Mouse (Mus musculus) liver, embryonic 14.5 days (tissue): ENCODE measurements around the gene Arhgef1. TPM values are rescaled to one million over a fixed set of nuclear protein-coding genes. Genes with fewer than 3 reads are reported as not detected.

ENCODE experiments used
- ATAC-seq: fragments of 200-750 bp; cut with Nextera tagmentation; 2 replicates; pipeline ENCODE4 v1.8.0; 2017; ENCODE audit warnings: moderate number of reproducible peaks, mild to moderate bottlenecking, moderate library complexity; ENCODE audit not compliant: insufficient read depth
- DNase-seq, 3 experiments: peaks; one replicate each; pipeline ENCODE4 v3.0.0-alpha.2; 2012 to 2013; ENCODE audit warnings: low read depth in 3 of 3, low spot score in 3 of 3
- H3K27ac ChIP-seq: fragments of 300-500 bp; sonication (generic); 2 replicates; pipeline ENCODE4 v1.5.1; 2014; ENCODE audit warnings: moderate library complexity, mild to moderate bottlenecking, control low read depth, inconsistent platforms
- H3K27me3 ChIP-seq: fragments of 300-500 bp; sonication (generic); 2 replicates; pipeline ENCODE4 v1.6.1; 2014; ENCODE audit warnings: mild to moderate bottlenecking, low read length, moderate library complexity; ENCODE audit not compliant: control insufficient read depth, insufficient read depth
- H3K36me3 ChIP-seq: fragments of 300-500 bp; sonication (generic); replicated peaks from 2 replicates; pipeline ENCODE4 v1.6.1; 2014; ENCODE audit warnings: low read depth; ENCODE audit not compliant: control insufficient read depth, insufficient read depth
- H3K4me1 ChIP-seq, 2 experiments: fragments of 200-500 bp in 1 of 2; fragments of 300-500 bp in 1 of 2; sonication (generic) in 1 of 2; replicated peaks; 2 replicates each; pipeline ENCODE4 v1.6.1; 2012 to 2014; ENCODE audit warnings: antibody characterized with exemption in 1 of 2, inconsistent platforms in 1 of 2, low read length in 1 of 2; ENCODE audit not compliant: control insufficient read depth in 2 of 2, insufficient read depth in 2 of 2
- H3K4me2 ChIP-seq: fragments of 300-500 bp; sonication (generic); 2 replicates; pipeline ENCODE4 v1.6.1; 2014; ENCODE audit warnings: low read depth, mild to moderate bottlenecking, control low read depth, moderate library complexity
- H3K4me3 ChIP-seq, 2 experiments: fragments of 200-500 bp in 1 of 2; fragments of 300-500 bp in 1 of 2; sonication (generic) in 1 of 2; 2 replicates each; pipeline ENCODE4 v1.5.1; 2012 to 2014; ENCODE audit warnings: low read depth in 2 of 2, low read length in 2 of 2, mild to moderate bottlenecking in 2 of 2, control low read depth in 1 of 2, inconsistent platforms in 1 of 2, moderate library complexity in 1 of 2; ENCODE audit not compliant: insufficient read depth in 1 of 2
- H3K9ac ChIP-seq: fragments of 300-500 bp; sonication (generic); replicated peaks from 2 replicates; pipeline ENCODE4 v1.6.1; 2014; ENCODE audit warnings: mild to moderate bottlenecking, control low read depth, moderate library complexity
- H3K9me3 ChIP-seq: fragments of 300-500 bp; sonication (generic); 2 replicates; pipeline ENCODE4 v1.6.1; 2016; ENCODE audit warnings: low read length, mixed read lengths; ENCODE audit not compliant: control insufficient read depth
- CTCF ChIP-seq: IDR thresholded peaks from 2 replicates; pipeline ENCODE4 v1.5.1; 2016; ENCODE audit warnings: antibody characterized with exemption, low read depth, control low read depth
- EP300 ChIP-seq: IDR thresholded peaks from 2 replicates; pipeline ENCODE4 v1.6.1; 2016; ENCODE audit warnings: antibody characterized with exemption, low read depth
- WGBS: fragments of 180-500 bp; shearing (Covaris S2); extraction: QIAGEN DNeasy Blood & Tissue Kit; methylation state at CpG from one replicate; pipeline ENCODE4 v1.1.7; 2014; ENCODE audit not compliant: insufficient replicate concordance; 5-methylcytosine and 5-hydroxymethylcytosine counted together
- polyA plus RNA-seq, 2 experiments: library from polyadenylated mRNA; depleted of rRNA in 1 of 2; stranded (reverse) in 1 of 2; unstranded in 1 of 2; fragments of >200 nt; fragmentation: Nextera tagmentation in 1 of 2; extraction: Ambion mirVana in 1 of 2; gene quantifications; 2 replicates each; pipeline versions ENCODE4 v1.2.1 to v1.2.3; 2012 to 2014

Gene Arhgef1
- polyA plus RNA-seq, 2 experiments, result 28.7 to 44.2 TPM

DNA sequence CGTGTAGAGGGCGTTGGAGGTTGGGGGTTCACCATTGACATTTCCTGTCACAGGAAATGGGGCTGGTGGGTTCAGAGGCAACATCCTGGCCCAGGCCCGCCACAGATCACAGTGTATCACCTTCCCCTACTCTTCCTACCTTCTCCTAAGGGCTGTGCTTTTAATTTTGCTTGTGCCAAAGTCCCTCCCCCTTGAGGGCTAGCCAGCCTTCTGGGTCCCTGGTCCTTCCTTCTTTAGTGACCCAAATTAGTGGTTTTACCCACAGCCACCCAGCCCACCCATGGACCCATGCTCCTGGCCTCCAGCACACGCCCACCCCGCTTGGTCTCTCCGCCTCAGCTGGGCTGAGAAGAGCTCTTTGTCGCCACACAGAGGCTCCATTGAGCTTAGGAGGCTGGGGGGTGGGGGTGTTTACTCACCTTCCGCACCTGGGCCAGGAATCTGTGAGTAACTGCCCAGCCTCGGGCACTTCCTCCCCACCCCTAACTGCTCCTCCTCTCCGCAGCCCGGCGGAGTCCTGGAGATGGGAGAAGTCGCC is 4.6 kb downstream of the Arhgef1 start:
- WGBS, result 33% methylated on average over 13 of the region's 13 CpGs
- no peak overlapping the region for H3K4me3 ChIP-seq
- H3K27me3 ChIP-seq, result no peaks in the 10 kb centered on the region
- peak overlapping the region; percentile 38; the same call in 1 of the 2 replicates for H3K4me2 ChIP-seq
- H3K9me3 ChIP-seq, result no peaks in the 10 kb centered on the region
- ATAC-seq, result no peak
- H3K36me3 ChIP-seq, result no peaks in the 10 kb centered on the region; the same call in 1 of the 2 replicates
- no peak for DNase-seq
- H3K27ac ChIP-seq, result no peak overlapping the region
- peaks cover 16 to 32% of the 10 kb centered on the region in 2 experiments for H3K4me1 ChIP-seq
- no peak overlapping the region for H3K9ac ChIP-seq
- no peak for TF ChIP-seq CTCF

DNA sequence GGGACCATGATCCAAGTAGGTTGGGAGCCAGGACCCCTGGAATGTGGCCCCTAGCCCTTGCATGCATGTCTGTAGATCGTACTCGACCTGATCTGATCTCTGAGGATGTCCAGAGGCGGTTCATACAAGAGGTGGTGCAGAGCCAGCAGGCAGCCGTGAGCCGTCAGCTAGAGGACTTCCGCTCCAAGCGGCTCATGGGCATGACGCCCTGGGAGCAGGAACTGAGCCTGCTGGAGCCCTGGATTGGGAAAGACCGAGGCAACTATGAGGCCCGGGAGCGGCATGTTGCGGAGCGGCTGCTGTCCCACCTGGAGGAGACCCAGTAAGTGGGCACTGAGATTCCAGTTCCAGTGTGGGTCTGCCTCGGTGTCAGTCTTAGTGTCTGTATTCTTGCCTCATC is 9.8 kb downstream of the Arhgef1 start:
- no peaks in the 10 kb centered on the region for H3K9me3 ChIP-seq
- H3K4me1 ChIP-seq, result no peaks in the 10 kb centered on the region
- peaks cover 7% of the 10 kb centered on the region for H3K36me3 ChIP-seq
- no peak for DNase-seq
- no peak for TF ChIP-seq EP300
- TF ChIP-seq CTCF, result no peak
- no peak for ATAC-seq
- no peak overlapping the region for H3K4me2 ChIP-seq
- no peak overlapping the region for H3K9ac ChIP-seq
- H3K27ac ChIP-seq, result no peak overlapping the region
- WGBS, result 92% methylated on average over 14 of the region's 14 CpGs
- no peaks in the 10 kb centered on the region for H3K27me3 ChIP-seq
- H3K4me3 ChIP-seq, result no peak overlapping the region

DNA sequence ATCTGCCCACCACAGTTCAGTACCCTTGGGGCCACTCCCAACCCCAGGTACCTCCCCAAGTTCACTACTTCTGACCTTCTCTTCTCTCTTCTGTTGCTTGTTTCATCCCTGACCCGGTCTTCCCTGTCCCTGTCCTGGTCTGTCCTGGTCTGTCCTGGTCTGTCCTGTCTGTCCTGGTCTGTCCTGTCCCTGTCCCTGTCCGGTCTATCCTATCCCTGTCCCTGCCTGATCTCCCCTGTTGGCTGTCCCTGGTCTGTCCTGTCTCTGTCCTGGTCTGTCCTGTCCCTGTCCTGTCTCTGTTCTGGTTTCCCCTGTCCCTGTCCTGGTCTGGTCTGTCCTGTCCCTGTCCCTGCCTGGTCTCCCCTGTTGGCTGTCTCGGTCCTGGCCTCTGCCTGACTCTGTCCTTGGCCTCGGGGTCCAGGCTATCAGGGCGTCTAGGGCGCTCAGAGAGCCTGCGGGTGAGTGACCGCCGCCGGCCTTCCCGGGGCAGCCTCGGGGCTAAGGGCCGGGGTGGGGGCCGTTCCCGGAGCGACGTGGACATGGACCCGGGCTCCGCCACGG is 16.1 kb downstream of the Arhgef1 start:
- DNase-seq (no peak), ATAC-seq (no peak)
- Histone ChIP-seq H3K27me3 (no peaks in the 10 kb centered on the region), H3K27ac (no peak overlapping the region), H3K36me3 (peaks cover 50% of the 10 kb centered on the region), H3K4me2 (no peak overlapping the region), H3K4me3 (no peak overlapping the region), H3K9me3 (no peaks in the 10 kb centered on the region), H3K9ac (no peak overlapping the region), H3K4me1 (no peaks in the 10 kb centered on the region)
- no peak for TF ChIP-seq EP300
- TF ChIP-seq CTCF, result no peak
- WGBS, result 87% methylated on average over 20 of the region's 20 CpGs

DNA sequence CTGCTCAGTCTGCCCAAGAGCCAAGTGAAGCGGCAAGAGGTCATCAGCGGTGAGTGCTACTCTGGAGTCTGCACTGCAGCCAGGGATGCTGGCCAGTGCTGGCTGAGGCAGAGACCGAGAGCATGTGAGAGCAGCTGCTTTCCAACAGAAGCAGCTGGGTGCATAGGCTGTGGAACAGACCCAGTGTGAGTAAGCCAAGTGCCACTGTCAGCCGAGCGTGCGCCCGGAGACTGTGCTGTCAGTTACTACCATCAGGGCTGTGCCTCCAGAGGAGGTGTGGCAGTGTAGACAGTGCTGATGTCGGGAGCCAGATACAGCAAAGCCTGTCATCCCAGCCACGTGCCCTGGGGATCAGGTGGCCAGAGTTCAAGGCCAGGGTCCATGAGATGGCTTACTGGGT is 17.0 kb downstream of the Arhgef1 start:
- peaks cover 55% of the 10 kb centered on the region for H3K36me3 ChIP-seq
- DNase-seq, result no peak
- H3K27ac ChIP-seq, result no peak overlapping the region
- H3K4me1 ChIP-seq, result no peaks in the 10 kb centered on the region
- no peak overlapping the region for H3K4me3 ChIP-seq
- ATAC-seq, result no peak; the same call in 1 of the 2 replicates
- 80% methylated on average over 9 of the region's 9 CpGs for WGBS
- TF ChIP-seq EP300, result no peak
- TF ChIP-seq CTCF, result no peak
- no peaks in the 10 kb centered on the region for H3K9me3 ChIP-seq
- H3K4me2 ChIP-seq, result no peak overlapping the region
- no peak overlapping the region for H3K9ac ChIP-seq
- no peaks in the 10 kb centered on the region for H3K27me3 ChIP-seq

DNA sequence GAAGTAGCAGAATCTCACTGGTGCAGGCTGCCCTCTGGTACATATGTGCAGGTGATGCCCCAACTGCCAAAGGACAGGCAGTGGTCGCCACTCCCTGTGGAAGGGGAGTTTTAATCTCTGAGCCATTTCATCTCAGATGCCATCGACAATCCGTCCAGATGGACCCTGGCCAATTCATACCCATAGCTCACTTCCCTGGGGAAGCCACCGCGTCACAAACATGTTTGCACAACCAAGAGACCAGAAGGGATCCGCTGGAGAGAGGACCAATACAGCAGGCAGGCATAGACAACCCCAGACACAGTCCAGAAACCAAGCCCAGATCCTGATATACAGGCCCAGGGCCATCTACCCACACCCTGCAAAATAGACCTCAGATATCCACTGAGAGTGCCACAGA is 27.8 kb downstream of the Arhgef1 start:
- Histone ChIP-seq H3K9me3 (no peaks in the 10 kb centered on the region), H3K4me1 (no peaks in the 10 kb centered on the region), H3K36me3 (no peaks in the 10 kb centered on the region), H3K4me2 (no peak overlapping the region), H3K27me3 (peaks cover 53% of the 10 kb centered on the region), H3K9ac (no peak overlapping the region), H3K4me3 (no peak overlapping the region), H3K27ac (no peak overlapping the region)
- WGBS, result 34% methylated on average over 6 of the region's 6 CpGs
- DNase-seq (no peak), ATAC-seq (no peak)
- TF ChIP-seq CTCF, result no peak
- TF ChIP-seq EP300, result no peak
